Mouse (Mus musculus) liver, postnatal 0 days (tissue): ENCODE results near the gene Lrmda. TPM values are rescaled to one million over a fixed set of nuclear protein-coding genes. Genes with fewer than 3 reads are reported as not detected.

Experiments
- ATAC-seq: fragments of 200-750 bp; cut with Nextera tagmentation; 2 replicates; pipeline ENCODE4 v1.8.0; 2017; ENCODE audit warnings: mild to moderate bottlenecking, moderate library complexity
- DNase-seq: peaks from one replicate; pipeline ENCODE4 v3.0.0-alpha.2; 2016
- H3K27ac ChIP-seq: fragments of 300-500 bp; sonication (generic); 2 replicates; pipeline ENCODE4 v1.5.1; 2014; ENCODE audit warnings: antibody characterized with exemption, moderate library complexity, mild to moderate bottlenecking, low read depth
- H3K27me3 ChIP-seq: fragments of 300-500 bp; sonication (generic); 2 replicates; pipeline ENCODE4 v1.6.1; 2014; ENCODE audit warnings: low read length, control low read depth, mixed read lengths; ENCODE audit not compliant: insufficient read depth
- H3K36me3 ChIP-seq: fragments of 300-500 bp; sonication (generic); replicated peaks from 2 replicates; pipeline ENCODE4 v1.6.1; 2014; ENCODE audit warnings: mild to moderate bottlenecking, control low read depth, low read length, moderate library complexity, mixed read lengths; ENCODE audit not compliant: insufficient read depth
- H3K4me1 ChIP-seq: fragments of 300-500 bp; sonication (generic); 2 replicates; pipeline ENCODE4 v1.6.1; 2014; ENCODE audit warnings: antibody characterized with exemption, mild to moderate bottlenecking, control low read depth; ENCODE audit not compliant: insufficient read depth
- H3K4me2 ChIP-seq: fragments of 300-500 bp; sonication (generic); 2 replicates; pipeline ENCODE4 v1.6.1; 2014; ENCODE audit warnings: low read depth, mild to moderate bottlenecking, low read length, moderate library complexity, mixed read lengths
- H3K4me3 ChIP-seq: fragments of 300-500 bp; sonication (generic); 2 replicates; pipeline ENCODE4 v1.5.1; 2014; ENCODE audit warnings: low read depth, low read length
- H3K9ac ChIP-seq: fragments of 300-500 bp; sonication (generic); replicated peaks from 2 replicates; pipeline ENCODE4 v1.6.1; 2014; ENCODE audit warnings: mild to moderate bottlenecking, moderate library complexity
- H3K9me3 ChIP-seq: fragments of 300-500 bp; sonication (generic); 2 replicates; pipeline ENCODE4 v1.6.1; 2016; ENCODE audit warnings: mild to moderate bottlenecking, control low read depth, low read length, mixed read lengths
- CTCF ChIP-seq: sonication (generic); IDR thresholded peaks from 2 replicates; pipeline ENCODE4 v1.5.1; 2016; ENCODE audit warnings: antibody characterized with exemption, low read depth
- EP300 ChIP-seq: IDR thresholded peaks from 2 replicates; pipeline ENCODE4 v1.6.1; 2016; ENCODE audit warnings: antibody characterized with exemption, low read depth, mild to moderate bottlenecking
- WGBS: fragments of 180-500 bp; shearing (Covaris S2); extraction: QIAGEN DNeasy Blood & Tissue Kit; methylation state at CpG from one replicate; pipeline ENCODE4 v1.1.7; 2014; ENCODE audit not compliant: insufficient replicate concordance; 5-methylcytosine and 5-hydroxymethylcytosine counted together
- polyA plus RNA-seq: library from polyadenylated mRNA; unstranded; fragments of >200 nt; fragmentation: Nextera tagmentation; extraction: Ambion mirVana; gene quantifications from 2 replicates; pipeline ENCODE4 v1.2.1, GENCODE M21; 2015

Lrmda gene
- polyA plus RNA-seq, 1 experiment from 2014 or later: 0.28 TPM

- no peaks in the 10 kb centered on the region for H3K36me3 ChIP-seq
- DNase-seq (no peak), ATAC-seq (no peak)
- no peaks in the 10 kb centered on the region for H3K27me3 ChIP-seq
- no peaks in the 10 kb centered on the region for H3K9me3 ChIP-seq
- H3K4me2 ChIP-seq: no peak overlapping the region
- no peak overlapping the region for H3K4me3 ChIP-seq
- WGBS: 63% methylated on average over 4 of the region's 4 CpGs
- no peak overlapping the region for H3K27ac ChIP-seq
- TF ChIP-seq EP300: no peak
- TF ChIP-seq CTCF: no peak
- no peak overlapping the region for H3K9ac ChIP-seq
- H3K4me1 ChIP-seq: no peaks in the 10 kb centered on the region
Measured at GRCm38 (mm10) chr14:22285826-22286225, 266.3 kb downstream of the Lrmda start.

GRCm38 (mm10) chr14:22288179-22288578, 268.7 kb downstream of the Lrmda start:
- no peaks in the 10 kb centered on the region for H3K9me3 ChIP-seq
- WGBS: 43% methylated on average over 10 of the region's 10 CpGs
- TF ChIP-seq CTCF (no peak), EP300 (no peak)
- DNase-seq (no peak), ATAC-seq (no peak)
- no peak overlapping the region for H3K27ac ChIP-seq
- no peak overlapping the region for H3K9ac ChIP-seq
- H3K4me2 ChIP-seq: no peak overlapping the region
- H3K36me3 ChIP-seq: no peaks in the 10 kb centered on the region
- H3K4me3 ChIP-seq: no peak overlapping the region
- no peaks in the 10 kb centered on the region for H3K4me1 ChIP-seq
- H3K27me3 ChIP-seq: no peaks in the 10 kb centered on the region

GRCm38 (mm10) chr14:22289380-22289922, 269.9 kb downstream of the Lrmda start:
- Histone ChIP-seq H3K4me3 (no peak overlapping the region), H3K27ac (no peak overlapping the region), H3K9ac (no peak overlapping the region), H3K27me3 (no peaks in the 10 kb centered on the region), H3K36me3 (no peaks in the 10 kb centered on the region), H3K9me3 (no peaks in the 10 kb centered on the region), H3K4me1 (no peaks in the 10 kb centered on the region), H3K4me2 (no peak overlapping the region)
- ATAC-seq: no peak
- 87% methylated on average over 15 of the region's 15 CpGs for WGBS
- TF ChIP-seq CTCF (no peak), EP300 (no peak)
- no peak for DNase-seq

GRCm38 (mm10) chr14:22294371-22294770, 274.9 kb downstream of the Lrmda start:
- TF ChIP-seq EP300: no peak
- TF ChIP-seq CTCF: peak; percentile 26
- DNase-seq (no peak), ATAC-seq (no peak)
- H3K4me2 ChIP-seq: no peak overlapping the region
- no peaks in the 10 kb centered on the region for H3K9me3 ChIP-seq
- H3K27me3 ChIP-seq: no peaks in the 10 kb centered on the region
- H3K27ac ChIP-seq: no peak overlapping the region
- H3K9ac ChIP-seq: no peak overlapping the region
- no peaks in the 10 kb centered on the region for H3K4me1 ChIP-seq
- H3K36me3 ChIP-seq: no peaks in the 10 kb centered on the region
- H3K4me3 ChIP-seq: no peak overlapping the region
- WGBS: 75% methylated on average over 4 of the region's 4 CpGs

GRCm38 (mm10) chr14:22296655-22297239, 277.2 kb downstream of the Lrmda start:
- H3K9ac ChIP-seq: no peak overlapping the region
- no peaks in the 10 kb centered on the region for H3K27me3 ChIP-seq
- DNase-seq: no peak
- no peaks in the 10 kb centered on the region for H3K9me3 ChIP-seq
- no peak overlapping the region for H3K27ac ChIP-seq
- H3K4me1 ChIP-seq: 0 out of 2 replicates have a peak, but pooled peaks cover 2% of the 10 kb centered on the region
- WGBS: 69% methylated on average over 3 of the region's 3 CpGs
- H3K4me2 ChIP-seq: no peak overlapping the region
- ATAC-seq: no peak
- H3K4me3 ChIP-seq: no peak overlapping the region
- H3K36me3 ChIP-seq: no peaks in the 10 kb centered on the region
- TF ChIP-seq EP300 (no peak), CTCF (no peak)

GRCm38 (mm10) chr14:22306759-22307158, 287.2 kb downstream of the Lrmda start:
- Histone ChIP-seq H3K9me3 (no peaks in the 10 kb centered on the region), H3K9ac (no peak overlapping the region), H3K27ac (no peak overlapping the region), H3K27me3 (no peaks in the 10 kb centered on the region), H3K4me1 (no peaks in the 10 kb centered on the region), H3K4me3 (no peak overlapping the region), H3K36me3 (no peaks in the 10 kb centered on the region), H3K4me2 (no peak overlapping the region)
- 69% methylated on average over 5 of the region's 5 CpGs for WGBS
- no peak for ATAC-seq
- TF ChIP-seq EP300 (no peak), CTCF (no peak)
- no peak for DNase-seq
